Mouse (Mus musculus) brain, adult 2 months (tissue): ENCODE results near the gene Olfr507.
"Not testable (repeated sequence)": the region's sequence is repeated elsewhere in the genome, so short reads cannot be mapped to it uniquely, and the experiment has no call there.

Source experiments
- DNase-seq: peaks from one replicate; pipeline ENCODE4 v3.0.0; 2011; ENCODE audit warnings: low read depth, low spot score

Gene Olfr507

GRCm38 (mm10) chr7:108621514-108621913 is at the start of gene Olfr507:
TSS of gene Olfr507 (plus strand) at chr7:108621814.
- DNase-seq, result no peak

DNA sequence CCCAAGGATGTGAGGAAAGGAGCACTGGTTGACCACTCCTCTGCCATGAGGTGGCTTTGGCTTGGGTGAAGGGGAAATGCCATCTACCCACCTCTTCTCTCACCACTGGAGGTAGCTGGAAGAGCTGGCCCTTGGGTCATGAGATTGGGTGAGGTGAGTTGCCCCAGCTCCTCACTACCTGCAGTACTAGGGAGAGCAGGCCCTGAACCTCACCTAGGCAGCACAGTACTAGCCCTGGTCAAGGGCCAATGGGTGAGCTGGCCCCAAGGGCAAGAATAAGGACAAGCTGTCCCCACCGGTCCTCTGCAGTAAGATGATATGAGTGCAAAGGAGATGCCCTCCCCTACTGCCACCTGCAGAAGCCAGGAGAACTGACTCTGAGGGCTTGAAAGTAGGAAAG is 31.8 kb upstream of the Olfr507 start:
- DNase-seq, result no peak

DNA sequence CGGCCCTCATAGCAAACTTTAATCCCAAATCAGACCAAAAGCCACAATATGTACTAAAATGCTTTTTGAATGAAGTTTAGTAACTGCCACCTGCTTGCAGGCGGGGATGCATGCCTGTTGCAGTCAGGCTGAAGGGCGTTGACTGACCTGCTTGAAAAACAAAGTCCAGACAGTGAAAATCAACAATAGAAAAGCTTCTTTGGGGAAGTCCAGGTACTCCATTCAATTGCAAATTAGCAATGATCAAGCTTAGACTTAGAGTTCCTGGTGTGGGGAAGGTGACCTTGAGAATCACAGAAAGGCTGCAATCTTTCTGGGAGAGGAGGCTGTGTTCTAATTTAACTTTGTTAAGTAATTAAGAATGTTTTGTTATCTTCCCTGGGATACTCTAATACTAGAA is 19.7 kb upstream of the Olfr507 start:
- DNase-seq, result not testable (repeated sequence)

GRCm38 (mm10) chr7:108610487-108610886 is 11.1 kb upstream of the Olfr507 start, which contains the start of gene Olfr506:
TSS of gene Olfr506 (plus strand) at chr7:108610787.
- DNase-seq, result no peak

GRCm38 (mm10) chr7:108614110-108614509 is 7.5 kb upstream of the Olfr507 start:
- DNase-seq, result no peak

GRCm38 (mm10) chr7:108616781-108617180 is 4.8 kb upstream of the Olfr507 start:
- DNase-seq, result not testable (repeated sequence)

GRCm38 (mm10) chr7:108629694-108630093 is 8.1 kb downstream of the Olfr507 start, which contains the start of gene Olfr508:
TSS of gene Olfr508 (plus strand) at chr7:108629994.
- no peak for DNase-seq

GRCm38 (mm10) chr7:108651806-108652205 is 30.2 kb downstream of the Olfr507 start, which contains the start of gene Olfr509:
TSS of gene Olfr509 (minus strand) at chr7:108651906.
- no peak for DNase-seq

DNA sequence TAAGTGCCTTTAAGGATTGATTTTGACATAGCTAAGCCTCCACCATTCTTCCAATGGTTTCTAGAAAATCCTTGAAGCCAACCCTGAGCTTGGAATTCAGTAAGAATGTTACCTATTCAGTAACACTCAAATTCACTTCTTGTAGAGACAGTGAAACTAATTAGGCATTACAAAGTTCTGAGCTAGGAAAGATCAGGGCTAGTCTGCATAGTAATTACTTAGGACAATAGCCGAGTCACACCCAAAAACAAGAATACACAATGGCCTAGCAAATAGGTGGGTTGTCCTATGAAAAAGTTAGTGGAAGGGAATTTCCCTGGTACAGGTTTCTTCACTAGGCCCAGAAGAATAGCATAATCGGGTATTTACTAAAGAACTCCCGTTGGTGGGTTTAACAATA is 40.8 kb downstream of the Olfr507 start:
- DNase-seq, result no peak

DNA sequence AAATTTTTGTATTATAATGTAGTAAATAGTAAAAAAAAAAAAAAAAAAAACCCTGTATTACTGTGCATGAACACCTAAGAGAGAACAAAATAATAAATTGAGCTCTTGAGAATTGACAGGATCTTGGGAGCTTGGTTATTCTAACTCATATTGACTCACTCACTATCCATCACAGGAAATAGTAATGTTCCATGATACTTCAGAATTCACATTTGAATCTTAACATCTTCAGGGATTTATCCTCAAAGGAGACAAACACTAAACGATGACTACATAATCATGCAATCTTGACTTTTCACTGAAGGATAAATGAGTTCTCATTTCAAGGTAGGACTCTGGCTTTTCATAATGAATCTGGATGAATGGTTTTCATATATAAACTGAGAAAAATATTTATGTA is 44.5 kb downstream of the Olfr507 start, which contains the start of gene Olfr510:
Olfr510 (plus strand) TSS at position 301 of the 400 bp plus-strand sequence.
- DNase-seq, result no peak

GRCm38 (mm10) chr7:108671058-108671457 is 49.4 kb downstream of the Olfr507 start:
- DNase-seq, result no peak
